Mouse (Mus musculus) urinary bladder, postnatal 4 days (tissue): ENCODE data around the gene Sik3.

Experiments used
- DNase-seq, 2 experiments: peaks; one replicate each; pipeline ENCODE4 v3.0.0; 2021 to 2022; ENCODE audit warnings: low spot score in 2 of 2

Gene Sik3

DNA sequence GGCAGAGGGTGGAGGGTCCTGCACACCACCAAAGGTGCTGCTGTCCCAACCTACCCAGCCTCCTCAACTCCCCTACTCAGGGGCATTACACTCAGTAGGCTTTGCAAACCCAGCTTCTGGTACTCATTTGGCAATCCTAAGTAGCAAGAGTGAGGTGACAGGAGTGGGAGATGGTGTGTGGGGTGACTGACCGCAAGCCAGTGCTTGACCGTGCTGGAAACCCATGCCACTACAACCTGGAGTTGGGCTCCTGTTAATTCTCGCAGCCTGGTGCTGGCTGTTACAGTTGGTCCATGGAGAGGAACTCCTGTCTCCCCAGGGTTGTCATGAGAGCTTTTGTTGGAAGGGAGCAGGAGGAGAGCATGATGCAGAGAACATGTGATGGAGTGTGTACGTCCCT is 258.2 kb downstream of the Sik3 start:
- DNase-seq = no peak

DNA sequence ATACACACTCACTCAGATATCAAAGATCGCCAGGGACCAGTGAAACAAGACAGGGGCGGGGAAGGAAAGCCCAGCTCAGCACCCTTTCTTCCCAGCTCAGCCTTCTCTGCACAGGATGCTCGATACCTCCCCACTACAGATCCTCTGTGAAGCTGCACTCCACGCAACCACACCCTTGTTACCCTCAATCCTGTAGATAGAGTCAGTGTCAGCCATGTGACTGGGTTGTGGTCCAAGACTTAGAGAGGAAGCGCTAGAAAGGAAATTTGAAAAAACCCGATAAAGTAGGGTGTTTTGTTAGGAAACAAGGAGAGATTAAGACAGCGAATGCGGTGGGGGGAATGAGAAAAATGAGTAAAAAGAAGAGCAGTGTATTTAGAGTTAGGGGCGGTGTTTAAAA is 259.4 kb downstream of the Sik3 start:
- DNase-seq = no peak

DNA sequence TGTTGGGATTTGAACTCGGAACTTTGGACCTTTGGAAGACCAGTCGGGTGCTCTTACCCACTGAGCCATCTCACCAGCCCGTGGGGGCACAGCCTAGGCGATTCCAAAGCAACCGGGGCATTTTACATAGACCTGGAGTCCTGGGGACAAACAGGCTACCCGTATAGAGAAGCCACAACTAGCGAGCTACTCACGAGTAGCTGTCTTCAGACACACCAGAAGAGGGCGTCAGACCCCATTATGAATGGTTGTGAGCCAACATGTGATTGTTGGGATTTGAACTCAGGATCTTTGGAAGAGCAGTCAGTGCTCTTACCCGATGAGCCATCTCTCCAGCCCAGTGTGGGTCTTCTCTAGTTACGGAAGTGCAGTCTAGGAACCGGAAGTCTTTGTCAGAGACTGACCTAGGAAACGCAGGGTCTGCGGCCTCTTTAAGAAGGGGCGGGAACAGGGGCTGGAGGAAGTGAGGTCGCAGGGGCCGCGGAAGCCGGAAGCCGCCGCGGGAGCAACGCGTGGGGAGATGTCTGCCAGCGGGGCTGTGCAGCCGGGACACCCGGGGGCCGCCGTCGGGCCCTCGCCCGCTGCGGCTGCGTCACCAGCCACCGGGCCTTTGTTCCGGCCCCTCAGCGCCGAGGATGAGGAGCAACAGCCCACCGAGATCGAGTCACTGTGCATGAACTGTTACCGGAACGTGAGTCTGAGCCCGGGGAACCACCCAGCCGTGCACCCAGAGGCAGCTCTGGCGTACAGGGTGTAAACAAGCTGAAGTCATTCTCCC is 260.2 kb downstream of the Sik3 start, which contains the start of gene Zpr1:
TSS of gene Zpr1 (plus strand) at position 388 of the 778 bp plus-strand sequence.
- peak; percentile 81 to 85 for DNase-seq
